Mouse (Mus musculus) megakaryocyte, adult 5-6 weeks (primary cell): ENCODE results near the gene Lnpep. TPM values are rescaled to one million over a fixed set of nuclear protein-coding genes. Genes with fewer than 3 reads are reported as not detected.
"Not testable (repeated sequence)": the region's sequence is repeated elsewhere in the genome, so short reads cannot be mapped to it uniquely, and the experiment has no call there.

ENCODE experiments used
- ATAC-seq: 2 replicates; pipeline ENCODE4 v1.8.0; 2016; ENCODE audit warnings: mild to moderate bottlenecking, inconsistent platforms; ENCODE audit not compliant: poor library complexity, severe bottlenecking
- total RNA-seq, 2 experiments: library from RNA; stranded (forward) in 1 of 2; stranded (reverse) in 1 of 2; fragments of 153-499, 151-499 nt in 1 of 2; fragments of 221-1000, 200-1000 nt in 1 of 2; gene quantifications; 2 replicates each; pipeline versions ENCODE4 v1.2.3 to v1.2.4; 2015 to 2017

The Lnpep gene
- total RNA-seq, 2 experiments from 2014 or later: 57.6 to 89.2 TPM

DNA sequence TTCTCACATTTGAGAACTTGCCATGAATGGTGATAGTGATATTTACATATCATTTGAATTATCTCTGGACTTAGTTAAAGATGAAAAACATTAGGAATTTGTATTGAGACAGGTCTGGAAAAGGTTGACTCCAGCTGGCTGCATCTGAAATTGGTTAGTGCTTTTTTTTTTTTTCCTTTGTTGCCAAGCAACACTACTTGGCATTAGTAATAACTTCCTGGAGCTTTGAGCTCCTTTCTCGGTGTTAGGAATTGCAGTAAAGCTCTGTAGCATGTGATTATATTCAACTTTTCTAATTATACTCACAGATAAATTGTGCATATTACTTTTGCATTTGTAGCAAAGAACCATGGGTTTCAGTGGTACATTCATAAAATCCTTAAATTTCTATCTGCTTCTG lies 126.0 kb downstream of the Lnpep start:
- no peak for ATAC-seq

- ATAC-seq: no peak
Observed at GRCm38 (mm10) chr17:17496730-17497129, 128.1 kb downstream of the Lnpep start.

DNA sequence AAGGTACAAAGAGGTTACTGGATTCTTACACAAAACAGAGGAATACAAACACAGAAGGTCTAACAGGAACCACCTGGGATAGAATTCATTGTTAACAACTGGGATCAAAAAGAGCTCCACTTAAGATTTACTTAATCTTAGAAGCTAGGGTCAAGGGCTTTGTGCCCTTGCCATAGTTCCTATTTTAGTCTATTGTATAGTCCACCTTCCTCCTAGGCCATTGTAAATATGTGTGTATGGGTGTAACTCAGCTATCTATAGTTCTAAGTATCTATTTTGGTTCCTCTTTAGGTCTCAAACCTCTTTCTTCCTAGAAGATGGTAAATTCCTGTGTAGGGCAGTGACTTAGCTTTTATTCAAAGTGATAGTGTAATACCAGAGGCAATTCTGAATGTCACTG lies 128.6 kb downstream of the Lnpep start:
- not testable (repeated sequence) for ATAC-seq

DNA sequence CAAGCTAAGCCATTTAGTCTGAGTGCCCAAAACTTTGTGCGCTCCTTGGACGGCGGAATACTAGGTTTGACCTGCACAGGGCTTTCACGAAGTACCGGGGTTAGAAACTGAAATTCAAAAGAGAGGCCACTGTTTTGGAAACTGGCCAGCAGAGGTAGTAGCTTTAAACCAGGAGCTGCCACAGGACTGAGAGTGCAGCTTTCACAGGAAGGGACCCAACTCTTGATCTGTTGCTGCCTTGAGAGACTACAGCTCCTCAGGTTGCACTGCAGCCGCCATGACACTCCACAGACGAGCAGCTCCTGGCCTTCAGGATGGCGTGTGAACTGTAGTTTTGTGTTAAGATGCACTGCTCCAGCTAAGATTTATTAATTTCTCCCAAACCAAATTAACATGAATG lies 132.7 kb downstream of the Lnpep start:
- ATAC-seq: no peak

DNA sequence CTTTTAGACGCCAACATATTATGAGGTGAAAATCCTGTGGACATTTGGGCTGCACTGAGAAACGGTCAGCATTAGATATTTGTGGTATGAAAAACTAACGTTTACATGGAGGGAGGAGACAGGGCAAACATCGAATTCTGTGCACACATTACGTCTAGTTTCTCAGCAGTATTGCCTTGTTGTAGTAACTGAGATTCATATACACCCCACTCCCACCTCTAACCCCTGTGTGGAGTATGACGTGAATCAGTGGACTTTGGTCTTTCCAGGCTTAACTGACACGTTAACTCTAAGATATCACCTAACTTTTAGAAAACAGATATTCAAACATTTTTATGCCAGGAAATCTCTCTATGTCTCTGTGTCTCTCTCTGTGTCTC lies 133.2 kb downstream of the Lnpep start:
- no peak for ATAC-seq

- ATAC-seq: no peak
Observed at GRCm38 (mm10) chr17:17490820-17491621, 133.8 kb downstream of the Lnpep start.

GRCm38 (mm10) chr17:17485789-17486188 lies 139.1 kb downstream of the Lnpep start:
- no peak for ATAC-seq

Other genes starting within 250 kb of the Lnpep start
- not detected in 2 replicates for gene Lix1, start 222.4 kb downstream of the Lnpep start, total RNA-seq (2015)
- not detected in 2 replicates for gene Lix1, start 222.4 kb downstream of the Lnpep start, total RNA-seq (2017)
- not detected in 2 replicates for gene Vmn2r90, start 78.7 kb upstream of the Lnpep start, total RNA-seq (2015)
- not detected in 2 replicates for gene Vmn2r90, start 78.7 kb upstream of the Lnpep start, total RNA-seq (2017)
- gene Spaca6, start 202.1 kb upstream of the Lnpep start, total RNA-seq (2015): 7.5 and 10.1 TPM in 2 replicates
- gene Spaca6, start 202.1 kb upstream of the Lnpep start, total RNA-seq (2017): 1.9 TPM in 1 of 2 replicates, not detected in the other
- gene Has1, start 230.2 kb upstream of the Lnpep start, total RNA-seq (2015): not detected in 2 replicates
- gene Has1, start 230.2 kb upstream of the Lnpep start, total RNA-seq (2017): not detected in 2 replicates